Mouse (Mus musculus) urinary bladder, postnatal 10 days (tissue): ENCODE data around the gene Dynlt1c.
"Not testable (repeated sequence)": the region's sequence is repeated elsewhere in the genome, so short reads cannot be mapped to it uniquely, and the experiment has no call there.

ENCODE experiments used
- DNase-seq: peaks from one replicate; pipeline ENCODE4 v3.0.0; 2022; ENCODE audit warnings: low spot score

Gene Dynlt1c

GRCm38 (mm10) chr17:6655567-6656281 lies 54.3 kb downstream of the Dynlt1c start, which contains the start of gene Dynlt1f:
Dynlt1f (minus strand) TSS chr17:6655900.
- DNase-seq, result not testable (repeated sequence)

- DNase-seq, result not testable (repeated sequence)
Measured at GRCm38 (mm10) chr17:6656471-6656870, 55.0 kb downstream of the Dynlt1c start.

- DNase-seq, result not testable (repeated sequence)
Measured at GRCm38 (mm10) chr17:6658801-6659200, 57.3 kb downstream of the Dynlt1c start, which contains the start of gene Sytl3. Sytl3 (plus strand) TSS chr17:6659093.
